Mouse (Mus musculus): ENCODE results near the gene Eif2d.

DNA sequence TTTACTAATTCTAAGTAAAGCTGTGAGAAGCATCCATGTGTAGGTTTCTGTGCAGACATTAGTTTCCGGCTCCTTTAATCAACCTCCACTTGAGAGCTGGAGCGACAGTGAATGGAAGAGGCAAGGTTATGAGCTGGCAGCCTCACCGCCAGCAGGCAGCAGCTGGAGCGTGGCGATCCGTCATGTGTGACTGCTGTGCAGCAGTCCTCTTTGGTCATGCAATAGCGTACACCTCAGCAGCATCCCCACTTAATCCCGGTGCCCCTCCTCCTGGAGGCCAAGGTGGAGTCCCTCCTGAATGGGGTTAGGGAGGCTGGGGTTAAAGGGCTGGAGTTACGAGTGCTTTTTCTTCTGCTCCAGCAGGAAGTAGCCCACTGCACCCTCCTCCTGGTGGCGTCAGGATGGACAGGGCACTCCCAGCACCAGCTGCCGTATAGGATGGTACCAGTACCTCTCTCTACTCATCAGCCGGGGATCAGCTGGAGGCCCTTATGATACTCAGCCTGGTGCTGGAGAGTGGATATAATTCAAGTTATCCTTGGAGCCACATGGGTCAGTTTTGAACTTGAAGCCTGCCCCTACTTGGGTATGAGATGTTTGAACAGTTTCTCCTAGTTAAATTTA, 72.0 kb downstream of the Eif2d start:
- TF ChIP-seq CTCF (IDR thresholded peaks at IDR 0.05; ENCODE audit: low read depth), result no peak
- no peak for TF ChIP-seq EP300 (IDR thresholded peaks at IDR 0.05; ENCODE audit: low read depth)

Measured in liver, embryonic 14.5 days (tissue).